Mouse (Mus musculus) layer of hippocampus, adult 6 months (tissue): ENCODE data around the gene Sipa1l2. TPM values are rescaled to one million over a fixed set of nuclear protein-coding genes. Genes with fewer than 3 reads are reported as not detected.

ENCODE experiments used
- long read RNA-seq, 2 experiments: library from polyadenylated mRNA; unstranded; transcript quantifications; one replicate each; pipeline ENCODE4 v2.0.0; 2019 to 2020
- polyA plus RNA-seq: library from polyadenylated mRNA; unstranded; fragments of <200 nt; fragmentation: Nextera tagmentation; gene quantifications from 2 replicates; pipeline ENCODE4 v1.2.3, GENCODE M21; 2021

The Sipa1l2 gene
- 3.8 and 3.9 TPM in 2 replicates for polyA plus RNA-seq
- long read RNA-seq, experiment 1, partial matches to known transcripts: 25 of 27 reads
- long read RNA-seq, experiment 1, other reads (novel, unspliced or antisense): 2 of 27 reads
- long read RNA-seq, experiment 2, full-length matches to known transcripts: 12 of 64 reads
- long read RNA-seq, experiment 2, partial matches to known transcripts: 44 of 64 reads
- long read RNA-seq, experiment 2, other reads (novel, unspliced or antisense): 8 of 64 reads

GRCm38 (mm10) chr8:125569533-125570365 is at the start of gene Sipa1l2:
TSS of gene Sipa1l2 (minus strand) at chr8:125569808.

Other genes starting within 250 kb of the Sipa1l2 start
- gene Map10, start 100.0 kb upstream of the Sipa1l2 start, polyA plus RNA-seq: 3.8 and 5.3 TPM in 2 replicates
- 42.0 and 42.3 TPM in 2 replicates for gene Ntpcr, start 160.2 kb upstream of the Sipa1l2 start, polyA plus RNA-seq